Mouse (Mus musculus) hindbrain, embryonic 12.5 days (tissue): ENCODE measurements at regions not wholly inside any gene's neighbourhood (a gene's known extent, or its start where the extent isn't known, plus 50 kb on each side); places are given as distances from the start of the nearest gene placed in this dataset.
A peak's percentile ranks its signal among the peaks of the same experiment; 100 is the strongest.

ENCODE experiments used
- ATAC-seq: fragments of 200-750 bp; cut with Nextera tagmentation; 2 replicates; pipeline ENCODE4 v1.8.0; 2017; ENCODE audit warnings: moderate TSS enrichment; ENCODE audit not compliant: low FRiP score
- H3K27ac ChIP-seq: fragments of 300-500 bp; sonication (generic); 2 replicates; pipeline ENCODE4 v1.5.1; 2016; ENCODE audit warnings: mild to moderate bottlenecking
- H3K27me3 ChIP-seq: fragments of 300-500 bp; sonication (generic); 2 replicates; pipeline ENCODE4 v1.6.1; 2016; ENCODE audit warnings: mild to moderate bottlenecking
- H3K36me3 ChIP-seq: fragments of 300-500 bp; sonication (generic); 2 replicates; pipeline ENCODE4 v1.6.1; 2016; ENCODE audit warnings: mild to moderate bottlenecking
- H3K4me1 ChIP-seq: fragments of 300-500 bp; sonication (generic); 2 replicates; pipeline ENCODE4 v1.6.1; 2016
- H3K4me2 ChIP-seq: fragments of 300-500 bp; sonication (generic); replicated peaks from 2 replicates; pipeline ENCODE4 v1.6.1; 2016; ENCODE audit warnings: mild to moderate bottlenecking
- H3K4me3 ChIP-seq: fragments of 300-500 bp; sonication (generic); 2 replicates; pipeline ENCODE4 v1.5.1; 2016; ENCODE audit warnings: mild to moderate bottlenecking
- H3K9ac ChIP-seq: fragments of 300-500 bp; sonication (generic); 2 replicates; pipeline ENCODE4 v1.6.1; 2016; ENCODE audit warnings: mild to moderate bottlenecking, moderate library complexity
- H3K9me3 ChIP-seq: fragments of 300-500 bp; sonication (generic); replicated peaks from 2 replicates; pipeline ENCODE4 v1.6.1; 2016; ENCODE audit warnings: mild to moderate bottlenecking
- WGBS: fragments of 180-500 bp; shearing (Covaris S2); methylation state at CpG from one replicate; pipeline ENCODE4 v1.1.7; 2016; 5-methylcytosine and 5-hydroxymethylcytosine counted together

DNA sequence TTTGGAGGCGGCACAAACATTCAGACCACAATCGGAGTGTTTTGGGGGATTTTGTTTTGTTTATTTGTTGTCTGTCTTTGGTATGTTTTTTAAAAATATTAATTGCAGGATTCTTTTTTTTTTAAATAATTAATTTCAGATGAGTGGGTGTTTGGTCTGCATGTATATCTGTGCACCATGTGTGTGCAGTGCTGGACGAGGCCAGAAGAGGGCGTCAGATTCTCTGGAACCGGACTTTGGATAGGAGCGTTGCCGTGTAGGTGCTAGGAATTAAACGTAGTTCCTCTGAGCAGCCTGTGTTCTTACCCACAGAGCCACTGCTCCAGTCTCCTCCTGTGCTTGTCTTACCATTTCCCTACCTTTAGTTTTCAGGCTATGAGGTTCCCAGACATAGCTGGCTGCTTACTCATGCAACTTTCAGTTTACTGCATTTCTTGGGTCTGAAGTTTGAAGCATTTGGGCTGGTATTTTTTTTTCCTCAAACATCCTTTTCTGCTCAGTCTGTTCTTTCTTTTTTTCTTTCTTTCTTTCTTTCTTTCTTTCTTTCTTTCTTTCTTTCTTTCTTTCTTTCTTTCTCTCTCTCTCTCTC, 95.4 kb upstream of the Arhgap5 start:
- ATAC-seq = no peak
- Histone ChIP-seq H3K27me3 (no peaks in the 10 kb centered on the region), H3K27ac (no peak overlapping the region), H3K4me2 (no peak overlapping the region), H3K4me3 (no peak overlapping the region), H3K4me1 (peaks cover 13% of the 10 kb centered on the region), H3K36me3 (no peaks in the 10 kb centered on the region), H3K9me3 (no peaks in the 10 kb centered on the region), H3K9ac (no peak overlapping the region)
- 90% methylated on average over 8 of the region's 8 CpGs for WGBS

DNA sequence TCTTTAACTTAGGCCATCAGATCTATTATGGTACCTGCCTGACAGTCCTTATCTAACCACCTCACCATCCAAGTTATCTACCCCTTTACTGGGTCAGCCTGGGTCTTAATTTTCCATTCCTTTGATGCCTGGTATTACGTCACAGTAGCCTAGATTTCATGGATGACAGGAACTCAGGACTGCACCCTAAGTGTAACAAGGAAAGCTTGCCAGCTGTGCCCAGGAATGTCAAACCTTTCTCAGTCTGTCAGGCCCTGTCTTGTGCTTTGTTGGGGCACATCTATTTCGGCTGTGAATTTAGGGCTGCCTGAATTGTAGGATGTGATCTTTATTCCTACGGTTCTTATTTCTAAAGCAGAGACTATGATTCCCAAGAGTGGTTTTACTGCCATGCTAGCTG, 94.6 kb upstream of the Arhgap5 start:
- Histone ChIP-seq H3K27ac (no peak overlapping the region), H3K27me3 (no peaks in the 10 kb centered on the region), H3K9me3 (no peaks in the 10 kb centered on the region), H3K36me3 (no peaks in the 10 kb centered on the region), H3K9ac (no peak overlapping the region), H3K4me1 (peaks cover 18% of the 10 kb centered on the region), H3K4me2 (no peak overlapping the region), H3K4me3 (no peak overlapping the region)
- 83% methylated on average over 3 of the region's 3 CpGs for WGBS
- ATAC-seq = no peak

DNA sequence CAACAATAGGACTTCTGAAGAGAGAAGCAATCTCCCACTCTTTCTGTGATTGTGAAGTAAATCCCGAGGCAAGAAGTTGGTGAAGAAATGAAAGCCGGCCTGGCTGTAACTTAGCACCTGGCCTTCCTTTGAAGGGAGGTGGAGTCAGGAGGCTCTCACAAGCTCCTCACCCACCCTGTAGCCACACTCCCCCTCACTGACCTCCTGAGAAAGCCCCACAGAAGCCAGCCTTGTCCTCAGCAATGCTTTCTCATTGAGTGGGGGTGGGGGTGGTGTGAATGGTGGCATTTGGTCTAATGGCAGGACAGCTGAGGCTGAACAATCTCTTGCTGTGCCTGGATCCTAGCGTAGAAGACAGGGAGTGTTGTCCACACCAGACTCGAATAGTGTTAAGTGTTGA, 91.6 kb upstream of the Arhgap5 start:
- H3K4me1 ChIP-seq = peaks cover 18% of the 10 kb centered on the region
- H3K27ac ChIP-seq = 0 out of 2 replicates have a peak overlapping the region, but pooled peaks have one; percentile 7
- no peak overlapping the region for H3K4me2 ChIP-seq
- WGBS = 68% methylated on average over 4 of the region's 4 CpGs
- no peak for ATAC-seq
- no peaks in the 10 kb centered on the region for H3K36me3 ChIP-seq
- no peaks in the 10 kb centered on the region for H3K27me3 ChIP-seq
- H3K4me3 ChIP-seq = no peak overlapping the region
- no peaks in the 10 kb centered on the region for H3K9me3 ChIP-seq
- no peak overlapping the region for H3K9ac ChIP-seq

DNA sequence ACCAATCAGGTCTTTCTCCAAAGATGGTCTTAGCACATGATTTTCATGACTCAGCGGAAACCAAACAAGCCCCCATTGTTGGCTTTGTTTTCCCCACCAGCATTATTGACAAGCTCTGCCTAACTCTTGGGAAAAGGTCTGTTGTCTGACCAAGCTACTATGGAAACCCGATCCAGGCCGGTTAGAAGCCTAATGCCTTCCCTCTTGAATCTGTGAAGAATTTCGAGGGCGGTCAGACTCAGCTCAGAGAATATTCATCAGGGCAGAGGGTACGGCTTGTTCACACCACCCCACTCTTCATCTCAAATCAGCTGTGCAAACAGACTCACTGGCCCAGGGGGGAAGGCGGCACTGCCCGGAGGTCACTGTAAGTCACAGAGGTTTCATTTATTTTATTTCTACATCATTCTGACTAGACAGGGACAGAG, 90.7 kb upstream of the Arhgap5 start:
- WGBS = 14% methylated on average over 8 of the region's 8 CpGs
- Histone ChIP-seq H3K9ac (no peak overlapping the region), H3K27me3 (no peaks in the 10 kb centered on the region)

DNA sequence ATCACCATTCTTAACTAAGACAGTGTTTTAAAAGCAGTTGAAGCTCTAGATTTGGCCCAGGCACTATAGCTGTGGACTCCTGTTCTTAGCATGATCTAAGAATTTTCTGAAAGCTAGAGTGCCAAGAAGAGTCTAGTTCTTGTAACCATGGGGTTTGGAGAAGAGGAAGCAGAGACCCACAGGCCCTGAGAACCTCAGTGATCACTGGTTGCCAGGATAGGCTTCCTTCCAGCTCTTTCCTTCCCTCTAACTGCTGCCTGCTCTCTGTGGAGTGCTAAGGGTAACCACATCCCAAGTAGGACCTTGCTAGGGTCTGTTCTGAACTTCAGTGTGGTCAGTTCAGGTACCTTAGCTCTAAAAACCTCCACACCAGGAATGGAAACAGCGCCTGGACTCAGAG, 81.0 kb upstream of the Arhgap5 start:
- Histone ChIP-seq H3K9ac (no peak overlapping the region), H3K4me2 (no peak overlapping the region), H3K27me3 (no peaks in the 10 kb centered on the region), H3K4me1 (no peaks in the 10 kb centered on the region), H3K36me3 (no peaks in the 10 kb centered on the region), H3K4me3 (no peak overlapping the region), H3K27ac (no peak overlapping the region), H3K9me3 (no peaks in the 10 kb centered on the region)
- no peak for ATAC-seq
- 95% methylated on average over 1 of the region's 1 CpGs for WGBS

More for the DNA sequence above, 90.7 kb upstream of the Arhgap5 start:
- peak; percentile 71 for ATAC-seq
- Histone ChIP-seq H3K4me3 (no peak overlapping the region), H3K9me3 (no peaks in the 10 kb centered on the region), H3K4me1 (peaks cover 18% of the 10 kb centered on the region), H3K27ac (peak overlapping the region; percentile 7), H3K36me3 (no peaks in the 10 kb centered on the region), H3K4me2 (peak overlapping the region; percentile 23; the same call in 1 of the 2 replicates)

DNA sequence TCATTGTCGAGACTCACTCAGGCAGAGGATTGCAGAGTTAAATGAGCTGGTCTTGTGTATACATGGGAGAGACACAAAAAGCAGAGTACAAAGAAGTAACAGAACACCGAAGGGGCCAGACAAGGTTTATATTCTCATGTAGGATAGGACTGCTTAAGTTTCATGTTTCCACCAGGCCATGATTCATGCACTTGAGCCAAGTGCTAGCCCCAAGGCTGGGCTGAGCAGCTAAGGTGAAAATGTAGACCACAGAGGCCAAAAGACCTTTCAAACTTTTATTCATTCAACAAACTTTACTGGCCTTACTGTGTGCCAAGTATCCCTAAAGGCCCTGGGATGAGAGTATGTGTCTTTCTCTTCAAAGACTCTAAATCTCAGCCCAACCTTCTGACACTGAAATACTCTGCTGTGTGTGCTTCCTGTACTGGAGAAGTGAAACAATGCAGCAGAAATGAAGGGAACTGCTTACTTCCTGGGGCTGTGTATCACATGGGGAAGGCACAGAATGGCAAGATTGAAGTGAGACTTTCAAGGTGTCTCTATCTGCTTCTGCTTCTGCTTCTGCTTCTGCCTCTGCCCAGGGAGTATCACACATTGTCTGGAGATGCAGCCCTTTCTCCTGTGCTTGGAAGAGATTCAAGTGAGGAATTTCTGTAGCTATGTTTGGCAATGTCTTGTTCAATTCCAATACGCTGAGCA, 79.3 kb upstream of the Arhgap5 start:
- Histone ChIP-seq H3K4me3 (no peak overlapping the region), H3K4me1 (no peaks in the 10 kb centered on the region), H3K27me3 (no peaks in the 10 kb centered on the region), H3K27ac (no peak overlapping the region), H3K9me3 (no peaks in the 10 kb centered on the region), H3K9ac (no peak overlapping the region), H3K4me2 (no peak overlapping the region), H3K36me3 (no peaks in the 10 kb centered on the region)
- no peak for ATAC-seq
- 77% methylated on average over 3 of the region's 3 CpGs for WGBS

DNA sequence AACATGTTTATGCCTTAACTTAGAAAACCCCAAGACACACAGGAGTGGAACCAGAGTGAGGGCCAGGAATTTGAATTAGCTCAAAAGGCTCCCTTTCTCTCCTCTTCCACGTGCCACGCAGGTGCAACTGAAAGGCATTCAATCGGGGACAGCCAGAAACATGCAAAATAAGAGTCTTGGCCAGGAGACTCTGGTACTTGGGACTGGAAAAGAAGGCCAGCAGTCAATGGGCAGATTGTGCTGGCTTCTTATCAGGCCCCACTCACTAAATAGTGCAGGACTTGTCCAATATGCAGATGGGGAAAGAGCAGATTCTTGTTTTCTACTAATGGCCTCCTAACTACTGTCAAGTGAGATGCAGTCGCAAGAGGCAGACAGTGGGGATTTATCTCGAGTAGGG, 73.8 kb upstream of the Arhgap5 start:
- no peaks in the 10 kb centered on the region for H3K9me3 ChIP-seq
- H3K27ac ChIP-seq = no peak overlapping the region
- no peaks in the 10 kb centered on the region for H3K27me3 ChIP-seq
- H3K36me3 ChIP-seq = no peaks in the 10 kb centered on the region
- H3K4me3 ChIP-seq = no peak overlapping the region
- no peak overlapping the region for H3K4me2 ChIP-seq
- 78% methylated on average over 5 of the region's 5 CpGs for WGBS
- no peaks in the 10 kb centered on the region; the same call in 1 of the 2 replicates for H3K4me1 ChIP-seq
- ATAC-seq = no peak
- H3K9ac ChIP-seq = no peak overlapping the region

DNA sequence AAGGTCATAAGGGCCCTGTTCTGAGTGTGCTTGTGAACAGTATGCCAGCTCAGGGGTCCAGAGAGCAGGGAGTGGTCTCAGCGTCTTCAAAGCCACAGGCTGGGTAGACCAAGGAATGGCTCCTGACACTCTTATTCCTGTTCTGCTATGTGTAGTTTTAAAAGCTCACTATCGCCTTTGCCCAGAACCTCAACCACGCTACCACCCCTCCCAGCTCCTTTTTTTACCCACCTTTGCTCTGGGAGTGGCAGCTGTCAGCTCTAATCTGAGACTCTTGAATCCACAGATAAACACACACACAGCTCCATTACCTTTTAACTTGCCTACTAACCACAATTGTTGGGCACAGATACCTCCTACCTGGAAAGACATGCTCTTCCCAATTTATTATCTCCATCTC, 71.8 kb upstream of the Arhgap5 start:
- no peak for ATAC-seq
- Histone ChIP-seq H3K36me3 (no peaks in the 10 kb centered on the region), H3K27me3 (no peaks in the 10 kb centered on the region), H3K9ac (no peak overlapping the region), H3K4me3 (no peak overlapping the region), H3K4me2 (no peak overlapping the region), H3K4me1 (peaks cover 7% of the 10 kb centered on the region), H3K9me3 (no peaks in the 10 kb centered on the region), H3K27ac (no peak overlapping the region)
- WGBS = 83% methylated on average over 3 of the region's 3 CpGs

DNA sequence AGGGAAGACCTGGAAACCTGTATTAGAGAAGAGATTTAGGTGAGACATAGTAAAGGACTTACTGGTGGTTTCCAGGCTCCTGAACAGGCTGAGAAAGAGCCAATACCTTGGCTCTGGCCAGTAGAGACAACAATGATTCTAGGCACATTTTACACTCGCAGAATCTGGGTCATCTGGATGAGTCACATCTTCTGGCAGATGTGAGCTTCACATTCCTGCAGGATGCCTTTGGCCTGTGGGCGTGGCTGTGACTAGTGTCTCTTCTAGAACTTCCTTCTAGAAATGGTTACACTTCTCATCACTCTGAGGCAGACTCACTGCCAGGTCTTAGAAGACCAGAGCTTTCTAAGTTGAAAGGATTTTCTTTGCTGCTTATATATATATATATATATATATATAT, 69.8 kb upstream of the Arhgap5 start:
- 87% methylated on average over 2 of the region's 2 CpGs for WGBS
- peaks cover 7% of the 10 kb centered on the region for H3K4me1 ChIP-seq
- no peak for ATAC-seq

DNA sequence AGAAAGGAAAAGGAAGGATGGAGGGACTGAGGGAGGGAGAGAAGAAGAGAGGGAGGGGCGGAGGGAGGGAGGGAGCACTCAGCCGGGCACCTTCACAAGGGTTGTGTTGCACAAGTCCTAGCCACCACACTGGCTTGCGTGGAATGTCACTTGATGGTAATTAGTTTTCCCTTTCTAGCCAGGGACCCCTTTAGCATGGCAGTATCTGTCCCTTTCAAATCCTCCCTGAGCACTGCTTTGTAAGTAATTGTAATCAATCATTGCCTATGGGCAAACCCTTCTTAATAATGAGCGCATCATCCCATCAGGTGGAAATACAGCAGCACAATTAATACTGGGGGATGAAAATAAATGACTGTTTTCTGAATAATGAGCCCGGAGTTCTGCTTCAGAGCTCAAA, 68.5 kb upstream of the Arhgap5 start:
- H3K9me3 ChIP-seq = no peaks in the 10 kb centered on the region
- peak overlapping the region; percentile 29; the same call in 1 of the 2 replicates for H3K4me2 ChIP-seq
- no peak overlapping the region for H3K4me3 ChIP-seq
- peak; percentile 87 for ATAC-seq
- H3K27me3 ChIP-seq = no peaks in the 10 kb centered on the region
- 43% methylated on average over 5 of the region's 5 CpGs for WGBS
- H3K9ac ChIP-seq = no peak overlapping the region
- H3K36me3 ChIP-seq = no peaks in the 10 kb centered on the region
- peaks cover 7% of the 10 kb centered on the region for H3K4me1 ChIP-seq
- H3K27ac ChIP-seq = no peak overlapping the region

More for the DNA sequence above, 69.8 kb upstream of the Arhgap5 start:
- Histone ChIP-seq H3K36me3 (no peaks in the 10 kb centered on the region), H3K9me3 (no peaks in the 10 kb centered on the region), H3K27ac (no peak overlapping the region), H3K4me3 (no peak overlapping the region), H3K9ac (no peak overlapping the region), H3K27me3 (no peaks in the 10 kb centered on the region), H3K4me2 (no peak overlapping the region)

DNA sequence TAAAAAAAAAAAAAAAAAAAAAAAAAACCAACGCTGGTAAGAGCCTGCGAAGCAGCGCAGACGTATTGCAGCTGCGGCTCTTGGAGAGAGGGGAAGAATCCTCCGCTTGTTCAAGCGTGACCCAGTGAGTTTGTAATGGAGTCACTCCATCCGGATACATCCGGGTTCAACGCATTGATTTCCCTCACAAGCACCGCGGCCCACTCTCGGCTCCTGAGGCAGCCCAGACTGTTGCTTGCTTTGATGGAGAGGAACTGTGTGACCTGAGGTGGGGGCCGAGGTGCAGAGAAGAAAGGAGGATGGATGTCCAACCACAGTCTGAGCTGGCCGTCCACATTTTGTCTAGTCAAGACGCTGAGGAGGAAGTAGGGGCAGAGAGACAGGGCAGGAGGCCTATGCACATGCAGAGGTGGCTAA, 68.0 kb upstream of the Arhgap5 start:
- Histone ChIP-seq H3K27me3 (no peaks in the 10 kb centered on the region), H3K4me2 (peak overlapping the region; percentile 29), H3K4me1 (peaks cover 7% of the 10 kb centered on the region), H3K36me3 (no peaks in the 10 kb centered on the region), H3K4me3 (no peak overlapping the region), H3K9me3 (no peaks in the 10 kb centered on the region), H3K9ac (no peak overlapping the region), H3K27ac (peak overlapping the region; percentile 68)
- 38% methylated on average over 16 of the region's 16 CpGs for WGBS
- peak; percentile 87 for ATAC-seq

DNA sequence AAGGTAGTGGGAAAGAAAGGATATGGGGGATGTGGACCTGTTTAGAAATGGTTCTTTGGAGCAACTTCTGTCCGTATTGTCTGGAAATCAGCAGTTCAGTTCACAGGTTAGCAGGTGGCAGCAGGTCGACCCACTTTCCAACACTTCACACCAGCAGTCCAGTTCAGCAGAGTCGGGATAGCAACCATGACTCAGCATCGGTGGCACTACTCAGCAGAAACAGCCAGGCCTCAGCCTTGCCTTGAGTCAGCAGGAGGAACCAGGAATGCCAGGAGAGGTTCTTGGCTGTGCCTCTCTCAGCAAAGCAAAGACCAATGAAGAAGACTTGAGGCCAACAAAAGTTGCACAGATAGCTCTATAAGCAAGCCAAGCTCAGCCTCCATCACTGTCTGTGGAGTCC, 66.8 kb upstream of the Arhgap5 start:
- no peak for ATAC-seq
- Histone ChIP-seq H3K9ac (no peak overlapping the region), H3K4me3 (no peak overlapping the region), H3K4me2 (no peak overlapping the region), H3K36me3 (no peaks in the 10 kb centered on the region), H3K27ac (no peak overlapping the region), H3K9me3 (no peaks in the 10 kb centered on the region), H3K27me3 (no peaks in the 10 kb centered on the region), H3K4me1 (peaks cover 7% of the 10 kb centered on the region)
- 98% methylated on average over 4 of the region's 4 CpGs for WGBS

DNA sequence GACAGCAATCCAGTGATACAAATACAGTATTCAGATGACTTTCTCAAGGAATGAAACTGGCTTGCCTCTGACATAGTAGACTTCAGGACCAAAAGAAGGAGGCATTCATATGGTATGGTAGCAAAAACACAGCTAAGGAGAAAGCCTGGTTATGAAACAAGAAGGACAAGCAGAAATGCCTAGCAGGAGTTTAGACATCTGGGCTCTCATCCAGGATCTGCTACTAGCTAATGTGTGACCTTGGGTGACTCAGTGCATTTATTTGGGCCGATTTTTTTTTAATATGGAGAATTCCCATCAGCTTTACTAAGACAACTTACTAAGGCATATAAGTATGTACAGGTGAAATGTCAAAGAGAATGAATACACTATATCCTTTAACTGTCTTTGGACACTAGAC, 64.5 kb upstream of the Arhgap5 start:
- 91% methylated on average over 1 of the region's 1 CpGs for WGBS
- Histone ChIP-seq H3K9me3 (no peaks in the 10 kb centered on the region), H3K36me3 (no peaks in the 10 kb centered on the region), H3K9ac (no peak overlapping the region), H3K27me3 (no peaks in the 10 kb centered on the region), H3K4me3 (no peak overlapping the region), H3K4me2 (no peak overlapping the region), H3K27ac (no peak overlapping the region), H3K4me1 (peaks cover 7% of the 10 kb centered on the region)
- ATAC-seq = no peak
